In the genomic region with DNA sequence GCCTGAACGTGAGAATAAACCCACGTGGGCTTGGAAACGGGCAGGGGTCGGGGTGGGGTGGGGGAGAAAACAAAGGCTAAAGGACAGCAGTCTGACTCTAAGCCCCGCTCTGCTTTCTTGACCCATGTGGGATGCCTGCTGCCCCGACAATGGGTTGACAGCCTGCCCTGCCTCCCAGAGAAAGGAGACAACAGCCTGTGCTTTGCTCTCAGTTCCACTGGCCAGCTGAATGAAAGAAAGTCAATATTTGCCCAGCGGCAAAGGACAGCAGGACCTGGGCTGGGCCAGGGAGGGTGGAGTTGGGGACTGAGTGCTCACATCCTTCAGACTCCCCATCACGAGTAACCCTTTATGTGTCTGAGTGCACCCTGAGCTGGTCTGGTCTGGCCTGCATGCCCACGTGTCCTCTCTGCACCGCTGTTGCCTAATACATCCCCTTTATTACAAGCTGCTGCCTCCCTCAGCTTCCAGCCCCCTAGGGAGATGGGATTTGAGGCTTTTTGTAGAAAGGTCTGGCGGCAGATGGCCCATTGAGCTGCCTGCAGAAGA, we compare ENCODE assay signal across 9 mouse cellular contexts.
DNase-seq lines count a peak whose midpoint lies in the region; ATAC-seq and TF ChIP-seq lines count a peak whose summit lies in the region.
"Had no signal": no experiment of that assay in that cellular context is flagged by ENCODE, and none has a peak within 500 bp of the region (broad histone marks: within the 10 kb centered on the region; RNA-seq: fewer than 3 reads in every experiment).

No protein-coding gene starts in this region.

- no peak overlapping the region for H3K4me2 ChIP-seq in forebrain, embryonic 12.5 days
- H3K4me2 ChIP-seq in forebrain, postnatal 0 days (ENCODE audit: low read depth) = no peak overlapping the region
- H3K4me2 ChIP-seq in intestine, embryonic 14.5 days (ENCODE audit: low read length) = no peak overlapping the region
- no peak overlapping the region for H3K4me2 ChIP-seq in stomach, embryonic 14.5 days (replicated peaks; ENCODE audit: low read depth, low read length)

- no peak for TF ChIP-seq CTCF in forebrain, postnatal 0 days (IDR thresholded peaks at IDR 0.05; ENCODE audit: low read depth)
- TF ChIP-seq CTCF in gastrocnemius, adult 2 months (IDR thresholded peaks at IDR 0.05) = no peak

- peaks cover 40% of the 10 kb centered on the region for H3K27me3 ChIP-seq in forebrain, embryonic 12.5 days
- no peaks in the 10 kb centered on the region for H3K27me3 ChIP-seq in forebrain, postnatal 0 days (ENCODE audit: insufficient read depth, low read length)
- peaks cover 6% of the 10 kb centered on the region; the same call in 1 of the 2 replicates for H3K27me3 ChIP-seq in intestine, embryonic 14.5 days (replicated peaks; ENCODE audit: control insufficient read depth, insufficient read depth, low read length)
- no peaks in the 10 kb centered on the region for H3K27me3 ChIP-seq in stomach, embryonic 14.5 days (ENCODE audit: control insufficient read depth, insufficient read depth, low read length)

- H3K4me3 ChIP-seq in forebrain, embryonic 12.5 days (replicated peaks) = no peak overlapping the region
- no peak overlapping the region for H3K4me3 ChIP-seq in forebrain, postnatal 0 days (ENCODE audit: low read depth, low read length)
- no peak overlapping the region for H3K4me3 ChIP-seq in intestine, embryonic 14.5 days (ENCODE audit: low read depth, low read length)
- H3K4me3 ChIP-seq in stomach, embryonic 14.5 days (ENCODE audit: low read depth, low read length) = no peak overlapping the region
- no peak overlapping the region for H3K4me3 ChIP-seq in gastrocnemius, adult 2 months

- no peak for DNase-seq in forebrain, postnatal 0 days
- no peak for DNase-seq in intestine, embryonic 14.5 days (ENCODE audit: low spot score)
- peak; percentile 56 for DNase-seq in lung, postnatal 25 days (ENCODE audit: low spot score)
- DNase-seq in testis, postnatal 10 days (ENCODE audit: low spot score) = no peak
- no peak for DNase-seq in gastrocnemius, adult 2 months
- DNase-seq in gastrocnemius, postnatal 4 days (ENCODE audit: low spot score in 2 of 2) = no peak
- DNase-seq: adrenal gland, postnatal 14 days had no signal

- peaks cover 41% of the 10 kb centered on the region for H3K4me1 ChIP-seq in forebrain, embryonic 12.5 days
- no peaks in the 10 kb centered on the region for H3K4me1 ChIP-seq in forebrain, postnatal 0 days (ENCODE audit: insufficient read depth)
- H3K4me1 ChIP-seq in intestine, embryonic 14.5 days (replicated peaks; ENCODE audit: control insufficient read depth, insufficient read depth, low read length) = peaks cover 5% of the 10 kb centered on the region; the same call in 1 of the 2 replicates
- peaks cover 12% of the 10 kb centered on the region for H3K4me1 ChIP-seq in stomach, embryonic 14.5 days (ENCODE audit: control insufficient read depth, insufficient read depth, low read length)

- no peak overlapping the region for H3K9ac ChIP-seq in forebrain, embryonic 12.5 days
- no peak overlapping the region for H3K9ac ChIP-seq in forebrain, postnatal 0 days
- H3K9ac ChIP-seq in intestine, embryonic 14.5 days (ENCODE audit: low read length) = no peak overlapping the region
- H3K9ac ChIP-seq in stomach, embryonic 14.5 days (replicated peaks; ENCODE audit: low read depth, low read length) = no peak overlapping the region

- ATAC-seq in forebrain, embryonic 12.5 days (ENCODE audit: low FRiP score) = peak; percentile 70; the same call in 1 of the 2 replicates
- ATAC-seq in forebrain, postnatal 0 days = no peak
- ATAC-seq in intestine, embryonic 14.5 days (replicated peaks; ENCODE audit: low FRiP score, low TSS enrichment, low read depth) = 0 out of 2 replicates have a peak, but pooled peaks have one; percentile 33
- ATAC-seq in stomach, embryonic 14.5 days (ENCODE audit: insufficient number of reproducible peaks, insufficient read depth, low FRiP score, low read depth) = peak; percentile 56; the same call in 1 of the 2 replicates

- H3K9me3 ChIP-seq in forebrain, embryonic 12.5 days = no peaks in the 10 kb centered on the region
- no peaks in the 10 kb centered on the region for H3K9me3 ChIP-seq in forebrain, postnatal 0 days (ENCODE audit: low read length)
- no peaks in the 10 kb centered on the region for H3K9me3 ChIP-seq in intestine, embryonic 14.5 days (ENCODE audit: control insufficient read depth, low read length)
- H3K9me3 ChIP-seq in stomach, embryonic 14.5 days (ENCODE audit: control insufficient read depth, low read depth, low read length) = no peaks in the 10 kb centered on the region

- H3K36me3 ChIP-seq in forebrain, embryonic 12.5 days (replicated peaks) = no peaks in the 10 kb centered on the region
- H3K36me3 ChIP-seq in forebrain, postnatal 0 days (ENCODE audit: insufficient read depth) = no peaks in the 10 kb centered on the region
- no peaks in the 10 kb centered on the region for H3K36me3 ChIP-seq in intestine, embryonic 14.5 days (ENCODE audit: control insufficient read depth, insufficient read depth, low read length)
- H3K36me3 ChIP-seq in stomach, embryonic 14.5 days (ENCODE audit: control insufficient read depth, insufficient read depth, low read length) = no peaks in the 10 kb centered on the region

- 5% methylated on average over 11 of the region's 11 CpGs for WGBS in forebrain, embryonic 12.5 days
- WGBS in forebrain, postnatal 0 days = 13% methylated on average over 11 of the region's 11 CpGs
- WGBS in intestine, embryonic 14.5 days = 38% methylated on average over 11 of the region's 11 CpGs
- WGBS in stomach, embryonic 14.5 days = 39% methylated on average over 11 of the region's 11 CpGs

- intact Hi-C loops in gastrocnemius, adult 2 months (cut with DNase I) = no loop called here

- H3K27ac ChIP-seq in forebrain, embryonic 12.5 days = peak overlapping the region; percentile 71
- no peak overlapping the region for H3K27ac ChIP-seq in forebrain, postnatal 0 days (ENCODE audit: low read depth, low read length)
- no peak overlapping the region for H3K27ac ChIP-seq in intestine, embryonic 14.5 days (ENCODE audit: low read depth)
- H3K27ac ChIP-seq in stomach, embryonic 14.5 days (ENCODE audit: low read length) = peak overlapping the region; percentile 3; the same call in 1 of the 2 replicates
- no peak overlapping the region for H3K27ac ChIP-seq in gastrocnemius, adult 2 months

Comparison
In these comparisons a context has a peak if more than half of its experiments do, and no peak if none do; other contexts are left out.
1. H3K27ac ChIP-seq: peak in forebrain, embryonic 12.5 days (single experiment) and stomach, embryonic 14.5 days (single experiment); none in forebrain, postnatal 0 days (single experiment), intestine, embryonic 14.5 days (single experiment) and gastrocnemius, adult 2 months (single experiment).